Mouse (Mus musculus) urinary bladder, adult 2 months (tissue): ENCODE measurements around the gene Arl2bp. TPM values are rescaled to one million over a fixed set of nuclear protein-coding genes. Genes with fewer than 3 reads are reported as not detected.

Experiments used
- DNase-seq: peaks from one replicate; pipeline ENCODE4 v3.0.0; 2022; ENCODE audit warnings: low spot score
- polyA plus RNA-seq: library from polyadenylated mRNA; depleted of rRNA; stranded (reverse); fragments of >200 nt; gene quantifications from 2 replicates; pipeline ENCODE4 v1.2.3, GENCODE M21; 2012

Gene Arl2bp
- polyA plus RNA-seq, 1 experiment, result 116 TPM

DNA sequence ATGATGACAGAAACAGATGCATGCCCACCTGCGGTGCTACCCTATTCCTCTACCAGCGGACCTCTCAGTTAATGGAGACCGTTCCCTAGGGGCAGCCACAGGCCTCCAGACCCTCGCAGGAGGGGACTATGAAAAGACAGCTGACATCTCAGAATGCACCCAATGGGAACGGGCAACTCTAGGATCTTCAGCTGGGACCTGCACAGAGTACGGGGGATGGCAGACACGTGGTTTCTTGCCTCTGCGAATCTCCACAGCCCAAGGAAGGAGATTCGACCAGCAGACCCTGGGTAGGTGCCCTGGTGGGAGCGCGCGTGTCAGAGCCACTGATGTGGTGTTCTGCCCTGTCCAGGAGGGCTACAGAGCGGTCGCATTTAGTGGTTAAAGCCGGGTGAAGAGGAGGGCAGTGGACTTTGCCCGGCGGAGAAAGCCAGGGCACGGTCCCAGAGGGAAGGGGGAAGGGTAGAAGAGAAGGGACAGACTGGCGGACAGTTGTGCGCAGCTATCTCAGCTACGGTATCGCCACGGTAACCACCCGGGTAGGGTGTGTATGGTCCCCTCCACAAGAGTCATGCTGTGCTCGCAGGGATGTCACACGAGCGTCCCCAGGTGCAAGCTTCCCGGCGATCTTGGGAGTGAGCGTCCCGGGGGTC is 29.1 kb downstream of the Arl2bp start:
- DNase-seq, result peak; percentile 30

DNA sequence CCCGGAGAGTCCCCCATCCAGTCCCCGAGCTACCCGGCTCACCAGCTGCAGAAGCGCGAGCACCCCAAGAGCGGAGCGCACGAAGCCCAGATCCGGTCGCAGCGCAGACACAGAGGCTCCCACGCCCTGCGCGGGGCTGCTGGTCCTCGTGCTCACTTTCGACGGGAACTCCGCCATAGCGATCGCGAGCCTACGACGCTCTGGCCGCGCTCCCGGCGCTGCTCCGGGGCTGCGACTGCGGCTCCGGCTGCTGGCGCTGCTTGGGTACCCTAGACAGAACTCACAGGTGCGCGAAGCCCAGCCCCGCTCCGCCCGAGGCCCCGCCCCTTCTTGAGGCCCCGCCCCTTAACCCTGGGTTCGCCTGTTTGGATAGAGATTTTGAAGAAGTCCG is 29.6 kb downstream of the Arl2bp start, which contains the start of gene Pllp:
Pllp (minus strand) TSS at position 285 of the 391 bp plus-strand sequence.
- no peak for DNase-seq

DNA sequence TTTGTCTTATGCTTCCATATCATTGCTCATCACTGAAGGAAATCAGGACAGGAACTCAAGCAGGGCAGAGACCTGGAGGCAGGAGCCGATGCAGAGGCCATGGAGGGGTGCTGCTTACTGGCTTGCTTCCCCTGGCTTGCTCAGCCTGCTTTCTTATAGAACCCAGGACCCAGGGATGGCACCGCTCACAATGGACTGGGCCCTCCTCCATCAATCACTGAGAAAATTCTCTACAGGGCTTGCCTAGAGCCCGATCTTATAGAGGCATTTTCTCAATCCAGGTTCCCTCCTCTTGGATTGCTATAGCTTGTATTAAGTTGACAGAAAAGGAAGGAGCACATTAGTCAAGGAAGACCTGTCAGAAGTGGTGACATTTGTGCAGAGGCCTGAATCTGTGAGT is 30.2 kb downstream of the Arl2bp start:
- DNase-seq, result no peak

DNA sequence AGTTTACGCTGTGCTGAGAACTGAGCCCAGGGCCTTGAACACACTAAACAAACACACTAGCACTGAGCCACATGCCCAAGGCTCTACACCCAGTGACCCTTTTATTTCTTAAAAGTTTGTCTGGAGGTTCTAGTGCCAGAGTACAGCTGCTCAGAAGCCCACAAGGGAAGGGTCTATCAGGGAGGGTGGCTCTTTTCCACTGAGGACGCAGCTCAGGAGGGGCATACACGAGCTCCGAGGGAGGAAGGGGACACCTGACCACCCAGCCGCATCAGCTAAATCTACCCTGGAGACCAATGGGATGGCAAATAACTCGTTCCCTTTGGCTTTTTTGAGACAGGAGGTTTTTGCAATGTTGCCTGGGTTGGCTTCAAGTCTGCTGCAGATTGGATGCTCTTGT is 31.6 kb downstream of the Arl2bp start:
- DNase-seq, result no peak

DNA sequence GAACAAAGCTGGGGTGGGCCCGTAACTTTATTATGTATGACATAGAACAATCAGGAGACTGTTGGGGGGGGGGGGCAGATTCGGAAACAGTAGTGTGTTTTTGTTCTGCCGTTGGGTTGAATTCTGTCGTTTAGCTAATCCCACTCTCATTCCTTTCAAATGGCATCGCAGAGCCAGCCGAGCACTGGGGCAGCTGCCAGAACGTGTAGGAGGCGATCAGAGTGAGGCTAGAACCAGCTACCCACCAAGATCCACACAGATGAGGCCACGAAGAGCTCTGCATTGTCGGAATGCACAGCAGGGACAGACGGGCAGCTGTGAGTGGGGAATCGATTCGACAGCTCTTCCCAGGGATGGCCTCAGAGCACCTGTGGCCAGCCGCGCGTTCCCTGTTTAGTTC is 33.0 kb downstream of the Arl2bp start:
- peak; percentile 19 for DNase-seq

DNA sequence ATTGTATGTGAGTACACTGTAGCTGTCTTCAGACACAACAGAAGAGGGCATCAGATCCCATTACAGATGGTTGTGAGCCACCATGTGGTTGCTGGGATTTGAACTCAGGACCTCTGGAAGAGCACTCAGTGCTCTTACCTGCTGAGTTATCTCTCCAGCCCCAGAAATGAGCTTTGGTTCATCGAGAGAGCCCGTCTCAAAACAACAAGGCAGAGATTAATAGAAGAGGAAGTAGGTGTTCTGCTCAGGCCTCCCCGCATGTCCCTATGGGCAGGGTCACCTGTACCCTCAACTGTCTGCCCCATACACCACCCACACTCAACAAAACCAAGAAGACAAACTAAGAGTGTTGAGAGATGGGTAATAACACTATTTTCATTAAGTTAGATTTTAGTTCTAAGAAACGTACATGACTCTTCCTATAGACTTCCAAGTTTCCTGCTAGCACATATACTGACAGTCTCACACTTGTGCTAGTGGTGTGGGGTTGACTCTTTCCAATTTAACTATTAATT is 34.1 kb downstream of the Arl2bp start:
- no peak for DNase-seq

DNA sequence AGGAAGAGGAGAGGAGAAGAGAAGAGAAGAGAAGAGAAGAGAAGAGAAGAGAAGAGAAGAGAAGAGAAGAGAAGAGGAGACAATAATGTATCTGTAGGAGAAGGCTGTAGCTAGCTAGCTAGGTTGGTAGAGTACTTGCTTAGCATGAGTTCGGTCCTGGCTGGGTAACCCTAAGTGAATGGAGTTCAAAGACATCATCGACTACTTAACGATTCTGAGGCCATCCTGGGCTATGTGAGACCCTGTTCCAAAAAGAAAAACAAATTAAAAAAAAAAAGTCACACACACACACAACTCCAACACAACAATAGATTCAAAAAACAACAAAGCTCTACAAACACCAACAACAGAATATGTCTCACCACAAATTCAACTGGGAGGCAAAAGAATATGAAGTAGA is 35.8 kb downstream of the Arl2bp start:
- no peak for DNase-seq

DNA sequence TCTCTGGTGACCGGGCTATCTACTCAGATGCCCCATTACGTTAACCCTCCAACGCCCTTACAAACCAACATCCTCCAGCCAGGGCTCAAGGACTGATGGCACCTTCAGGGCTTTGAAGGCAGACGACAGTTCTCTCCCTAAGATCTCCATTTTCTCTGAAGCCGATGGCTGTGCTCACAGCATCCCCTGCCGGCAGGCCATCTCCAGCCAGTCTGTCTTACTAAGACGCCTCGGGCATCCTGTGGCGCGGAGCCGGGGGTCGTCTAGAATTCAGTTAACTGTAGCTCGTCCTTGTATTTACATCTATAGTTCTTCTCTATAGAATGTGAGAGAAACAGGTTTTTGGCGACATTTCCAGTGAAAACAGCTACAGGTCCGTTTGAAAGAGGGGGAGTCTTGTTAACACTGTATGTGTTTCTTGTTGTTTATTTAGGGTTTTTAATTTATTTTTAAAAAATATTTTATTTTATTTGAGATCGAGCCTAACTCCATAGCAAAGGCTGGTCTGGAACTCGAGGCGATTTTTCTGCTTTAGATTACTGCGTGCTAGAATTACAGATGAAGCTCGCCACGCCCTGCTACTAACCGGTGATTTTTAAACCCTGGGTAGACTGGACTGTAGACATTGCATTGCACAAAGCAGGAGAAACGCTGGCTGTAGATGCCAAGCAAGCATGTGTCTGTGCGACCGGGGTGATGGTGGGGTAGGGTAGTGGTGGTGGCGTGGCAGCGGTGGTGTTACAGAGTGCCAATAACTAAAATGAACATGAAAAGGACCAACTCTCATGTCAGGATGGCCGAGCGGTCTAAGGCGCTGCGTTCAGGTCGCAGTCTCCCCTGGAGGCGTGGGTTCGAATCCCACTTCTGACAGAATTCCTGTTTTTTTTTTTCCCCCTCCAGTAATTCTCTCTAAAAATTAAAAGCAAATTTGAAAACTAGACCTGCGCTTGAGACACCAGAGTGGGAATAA is 36.7 kb downstream of the Arl2bp start:
- DNase-seq, result peak; percentile 65

DNA sequence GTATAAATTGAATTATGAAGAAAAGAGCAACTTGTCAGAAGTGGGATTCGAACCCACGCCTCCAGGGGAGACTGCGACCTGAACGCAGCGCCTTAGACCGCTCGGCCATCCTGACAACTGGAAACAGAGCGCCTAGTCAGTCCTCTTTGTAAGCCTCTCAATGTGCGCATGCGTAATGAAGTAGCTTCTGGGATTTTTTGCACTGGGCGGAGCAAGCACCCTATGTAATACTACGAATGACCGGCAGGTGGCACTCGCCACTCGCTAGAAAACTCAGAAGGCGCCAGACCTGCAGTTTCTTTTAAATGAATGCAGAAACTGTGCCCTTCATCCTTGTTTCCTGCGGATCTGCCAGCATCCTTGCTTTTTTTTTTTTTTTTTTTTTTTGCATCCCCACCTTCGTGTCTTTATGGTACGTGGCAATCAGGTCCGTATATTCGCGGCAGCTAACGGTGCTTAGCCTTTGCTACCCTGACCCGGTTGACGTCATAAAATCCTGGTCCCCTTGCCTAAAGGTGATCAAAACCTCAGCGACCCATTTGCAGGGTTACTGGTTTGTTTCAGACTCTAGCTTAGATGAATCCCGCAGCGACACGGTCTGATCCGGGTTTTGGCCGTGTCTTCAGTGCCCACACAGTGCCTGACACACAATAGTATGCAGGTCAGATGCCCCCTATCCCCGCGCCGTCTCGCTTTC is 37.7 kb downstream of the Arl2bp start:
- DNase-seq, result peak; percentile 99

DNA sequence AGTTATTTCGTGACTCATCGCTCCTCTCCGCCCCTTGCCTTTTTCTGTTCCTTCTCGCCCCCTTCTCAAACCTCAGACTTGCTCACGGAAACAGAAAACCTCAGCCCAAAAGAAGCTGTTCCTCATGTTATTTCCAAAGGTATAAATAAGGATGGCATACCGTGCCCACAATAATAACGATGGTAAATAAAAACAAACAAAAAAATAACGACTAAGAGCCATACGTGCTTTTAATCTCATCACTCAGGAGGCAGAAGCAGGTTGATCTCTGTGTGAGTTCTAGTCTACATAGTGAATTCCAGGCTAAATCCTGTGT is 38.2 kb downstream of the Arl2bp start:
- no peak for DNase-seq

DNA sequence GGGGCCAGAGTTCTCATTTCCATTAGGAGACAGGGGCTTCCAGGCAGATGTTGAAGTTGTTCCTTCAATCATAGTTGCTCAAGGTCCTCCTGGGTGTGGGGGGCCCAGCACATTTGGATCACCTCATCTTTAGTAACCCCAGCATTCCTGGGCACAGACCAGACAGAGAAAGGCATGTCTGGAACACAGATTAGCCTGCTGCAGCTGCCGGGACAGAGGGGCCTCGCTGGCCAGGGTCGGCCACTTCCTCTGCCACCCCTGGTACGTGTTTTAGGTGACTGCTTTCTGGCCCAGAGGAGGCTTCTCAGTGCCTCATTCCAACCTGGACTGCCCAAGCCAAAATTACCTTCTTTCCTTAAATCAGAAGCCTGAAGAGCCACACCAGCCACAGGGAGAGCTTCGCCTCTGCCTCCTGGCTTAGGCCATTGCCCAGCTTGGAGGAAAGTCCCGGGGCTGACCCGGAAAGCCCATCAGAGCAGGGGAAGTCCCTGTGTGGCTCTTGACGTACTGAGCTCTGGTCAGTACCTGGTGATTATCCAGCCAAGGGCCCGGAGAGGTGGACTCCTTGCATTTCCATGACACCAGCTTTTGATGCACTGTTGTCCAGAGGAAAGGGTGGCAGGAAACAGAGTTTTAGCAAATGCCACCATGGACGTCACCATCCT is 39.3 kb downstream of the Arl2bp start:
- DNase-seq, result no peak

DNA sequence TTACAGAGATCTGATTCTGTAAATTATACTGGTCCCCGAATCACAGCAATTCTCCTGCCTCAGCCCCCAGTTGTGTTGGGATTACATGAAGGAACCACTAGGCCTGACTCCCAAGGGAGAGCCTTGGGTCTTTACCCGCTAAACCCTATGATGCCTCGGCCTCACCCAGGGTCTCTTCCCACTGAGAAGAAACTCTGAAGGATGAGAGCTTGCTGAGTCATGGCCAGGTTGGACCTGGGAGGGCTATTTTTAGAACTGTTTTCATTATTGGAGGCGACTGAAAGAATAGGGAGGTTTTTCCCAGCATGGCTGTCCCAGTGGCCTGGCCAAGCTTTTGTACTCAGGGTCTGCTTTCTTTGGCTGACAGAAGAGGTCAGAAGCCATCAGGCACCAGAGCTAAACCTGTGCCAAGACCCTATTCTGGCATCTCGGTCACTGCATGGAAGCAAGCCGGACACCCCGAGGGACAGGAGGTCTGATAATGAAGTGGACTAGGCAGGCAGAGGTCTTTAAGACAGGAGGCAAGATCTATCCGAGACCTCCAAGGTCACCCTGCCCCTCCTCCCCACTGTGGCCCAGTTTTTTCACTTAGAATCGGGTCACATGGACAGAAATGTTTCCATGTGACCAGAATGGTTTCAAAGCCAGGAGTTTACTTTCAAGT is 40.5 kb downstream of the Arl2bp start:
- DNase-seq, result no peak

DNA sequence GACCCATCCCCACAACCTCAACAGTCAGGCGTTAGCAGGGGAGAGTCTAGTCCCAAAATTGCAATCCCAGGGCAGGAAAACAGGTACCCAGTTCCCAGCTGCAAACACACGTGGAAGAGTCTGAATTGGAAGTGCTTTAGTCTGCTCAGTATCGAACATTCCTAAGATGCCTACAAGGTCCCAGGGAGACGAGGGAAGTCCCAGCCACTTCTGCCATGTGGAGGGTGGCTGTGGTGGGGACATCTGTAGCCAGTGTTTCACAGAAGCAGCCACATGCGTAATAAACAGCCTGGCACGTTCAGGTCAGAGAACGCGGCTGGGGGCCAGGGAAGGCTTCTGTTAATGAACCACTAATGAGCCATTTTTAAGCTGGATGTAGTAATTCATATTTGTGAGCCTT is 43.9 kb downstream of the Arl2bp start:
- no peak for DNase-seq

DNA sequence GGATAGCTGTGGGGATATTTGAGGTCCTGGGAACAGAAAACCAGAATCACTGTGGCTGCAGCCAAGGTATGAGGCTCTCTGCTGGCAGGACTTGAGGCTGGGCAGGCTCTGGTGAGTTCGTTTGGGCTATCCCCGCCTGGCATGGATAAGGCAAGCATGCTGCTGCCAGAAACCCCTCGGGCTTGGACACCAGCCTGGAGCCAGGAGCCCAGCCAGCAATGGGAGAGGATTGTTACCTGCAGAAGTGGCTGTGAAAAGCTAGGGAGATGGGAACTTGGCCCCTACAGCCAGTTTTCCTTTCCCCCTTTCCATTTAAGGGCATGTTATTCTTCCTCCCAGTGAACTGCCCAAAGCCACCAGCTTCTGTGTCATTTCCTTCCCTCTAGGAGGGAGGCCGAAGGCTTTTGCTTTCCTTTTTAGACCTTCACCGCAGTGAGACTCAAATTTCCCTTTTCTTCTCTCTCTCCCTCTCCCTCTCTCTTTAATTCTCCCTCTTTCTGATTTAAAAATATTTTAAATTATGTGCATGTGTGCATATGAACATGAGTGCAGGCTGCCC is 44.8 kb downstream of the Arl2bp start:
- DNase-seq, result no peak

DNA sequence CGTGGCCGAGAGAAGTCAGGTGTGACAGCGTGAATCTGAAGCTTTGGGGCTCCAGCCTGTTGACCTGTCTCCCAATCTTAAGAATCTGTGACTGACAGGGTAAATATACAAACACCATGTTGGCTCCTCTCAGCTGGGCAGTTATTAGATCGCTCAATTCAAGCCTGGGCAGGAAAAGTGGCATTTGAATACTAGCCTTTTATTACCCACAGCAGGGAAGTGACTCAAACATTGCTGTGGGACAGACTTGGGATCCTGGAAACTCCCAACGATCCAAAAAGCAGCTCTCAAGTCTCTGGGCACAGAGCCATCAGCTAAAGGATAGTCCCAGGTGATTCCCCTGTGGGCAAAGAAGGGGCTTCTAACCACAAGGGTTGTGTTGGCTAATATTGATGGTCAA is 48.2 kb downstream of the Arl2bp start:
- no peak for DNase-seq

DNA sequence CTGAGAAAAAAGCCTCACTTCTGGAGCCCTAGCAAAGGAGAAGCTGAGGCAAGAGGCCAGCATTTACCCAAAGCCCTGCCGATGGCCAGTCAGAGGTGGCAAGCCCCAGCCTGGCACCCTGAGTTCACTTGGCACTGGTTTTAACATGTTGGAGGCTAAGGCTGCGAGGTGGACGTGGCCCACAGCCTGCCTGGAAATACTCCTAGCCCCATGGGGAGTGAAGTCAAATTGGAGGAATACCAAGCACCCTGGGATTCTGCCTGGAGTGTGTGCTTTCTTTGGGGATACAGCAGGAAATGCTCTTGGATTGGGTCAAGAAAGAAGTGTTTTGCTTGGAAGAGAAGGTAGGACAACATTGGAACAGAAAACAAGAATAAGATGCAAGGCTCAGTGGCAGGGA is 49.5 kb downstream of the Arl2bp start:
- no peak for DNase-seq

DNA sequence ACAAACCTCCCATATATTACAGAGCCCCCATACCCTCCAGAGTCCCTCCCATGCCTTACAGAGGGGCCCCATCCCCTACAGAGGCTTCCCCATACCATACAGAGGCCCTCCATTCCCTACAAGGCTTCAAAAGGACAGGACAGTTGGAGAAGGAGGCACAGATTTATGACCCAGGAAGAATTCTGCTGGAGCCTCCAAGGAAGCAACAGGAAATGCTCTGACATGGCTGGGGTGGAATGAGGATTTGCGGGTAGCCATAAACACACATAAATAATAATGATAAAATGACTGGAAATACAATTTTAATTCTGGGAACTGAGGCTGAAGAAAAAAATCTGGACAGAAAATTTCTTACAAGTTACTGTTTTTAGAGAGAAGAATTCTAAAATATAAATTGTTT is 50.4 kb downstream of the Arl2bp start:
- DNase-seq, result no peak
